Mouse (Mus musculus) C2C12 (cell line): ENCODE results near the gene Necab2. TPM values are rescaled to one million over a fixed set of nuclear protein-coding genes. Genes with fewer than 3 reads are reported as not detected.

Source experiments
- H3K27me3 ChIP-seq: one replicate; pipeline ENCODE4 v1.6.1; 2011; ENCODE audit not compliant: control insufficient read depth, insufficient read depth, insufficient read length
- H3K36me3 ChIP-seq: one replicate; pipeline ENCODE4 v1.6.1; 2011; ENCODE audit not compliant: control insufficient read depth, insufficient read depth
- H3K4me3 ChIP-seq: one replicate; pipeline ENCODE4 v1.5.1; 2011; ENCODE audit warnings: mild to moderate bottlenecking, control low read depth; ENCODE audit not compliant: poor library complexity, insufficient read depth, severe bottlenecking
- H3K79me2 ChIP-seq: one replicate; pipeline ENCODE4 v1.6.1; 2011; ENCODE audit not compliant: control insufficient read depth, insufficient read depth
- H3K79me3 ChIP-seq: one replicate; pipeline ENCODE4 v1.6.1; 2011; ENCODE audit warnings: low read depth, control low read depth
- H3ac ChIP-seq: one replicate; pipeline ENCODE3; 2011; ENCODE audit warnings: low read depth; ENCODE audit not compliant: control insufficient read depth, insufficient read length
- CEBPB ChIP-seq: IDR thresholded peaks from one replicate; pipeline ENCODE4 v1.6.1; 2011; ENCODE audit warnings: low read depth, mild to moderate bottlenecking, control low read depth, moderate library complexity
- CTCF ChIP-seq: IDR thresholded peaks from one replicate; pipeline ENCODE4 v1.5.1; 2011; ENCODE audit not compliant: control insufficient read depth, insufficient read depth, insufficient read length
- FOSL1 ChIP-seq: IDR thresholded peaks from one replicate; pipeline ENCODE4 v1.8.0; 2011; ENCODE audit warnings: mild to moderate bottlenecking, low read length; ENCODE audit not compliant: poor library complexity, insufficient read depth, severe bottlenecking
- MAX ChIP-seq: IDR thresholded peaks from one replicate; pipeline ENCODE4 v1.6.1; 2011; ENCODE audit warnings: mild to moderate bottlenecking, control low read depth
- MYOD1 ChIP-seq: IDR thresholded peaks from one replicate; pipeline ENCODE4 v1.6.1; 2011; ENCODE audit warnings: low read depth; ENCODE audit not compliant: control insufficient read depth, insufficient read length
- MYOG ChIP-seq: IDR thresholded peaks from one replicate; pipeline ENCODE4 v1.6.1; 2011; ENCODE audit not compliant: control insufficient read depth, insufficient read length; ENCODE audit errors: extremely low read depth
- USF1 ChIP-seq: IDR thresholded peaks from one replicate; pipeline ENCODE4 v1.6.1; 2011; ENCODE audit warnings: low read depth, mild to moderate bottlenecking, control low read depth, moderate library complexity
- polyA plus RNA-seq: library from polyadenylated mRNA; unstranded; fragments of >200 nt; fragmentation: generic; extraction: Trizol; gene quantifications from one replicate; pipeline ENCODE4 v1.2.1, GENCODE M21; 2012; ENCODE audit warnings: missing spikeins

The Necab2 gene
- polyA plus RNA-seq, 1 experiment = not detected

GRCm38 (mm10) chr8:119515767-119516166 lies 69.2 kb downstream of the Necab2 start:
- Histone ChIP-seq H3K36me3 (peaks cover 91% of the 10 kb centered on the region), H3K4me3 (no peak overlapping the region), H3K79me2 (no peaks in the 10 kb centered on the region), H3ac (no peak overlapping the region), H3K79me3 (no peaks in the 10 kb centered on the region), H3K27me3 (no peaks in the 10 kb centered on the region)
- TF ChIP-seq CTCF = no peak
- no peak for TF ChIP-seq CEBPB
- TF ChIP-seq USF1 = no peak
- TF ChIP-seq MYOG = no peak
- TF ChIP-seq FOSL1 = no peak

GRCm38 (mm10) chr8:119516674-119517073 lies 70.2 kb downstream of the Necab2 start:
- H3K36me3 ChIP-seq = peaks cover 95% of the 10 kb centered on the region
- H3ac ChIP-seq = no peak overlapping the region
- no peaks in the 10 kb centered on the region for H3K27me3 ChIP-seq
- H3K79me3 ChIP-seq = no peaks in the 10 kb centered on the region
- H3K4me3 ChIP-seq = no peak overlapping the region
- H3K79me2 ChIP-seq = no peaks in the 10 kb centered on the region
- TF ChIP-seq CTCF = no peak
- no peak for TF ChIP-seq USF1
- TF ChIP-seq MYOG = no peak
- no peak for TF ChIP-seq MAX
- no peak for TF ChIP-seq MYOD1
- no peak for TF ChIP-seq FOSL1
- TF ChIP-seq CEBPB = no peak

GRCm38 (mm10) chr8:119520102-119520501 lies 73.6 kb downstream of the Necab2 start:
- Histone ChIP-seq H3K79me2 (no peaks in the 10 kb centered on the region), H3K36me3 (peaks cover 93% of the 10 kb centered on the region), H3K79me3 (no peaks in the 10 kb centered on the region), H3K27me3 (no peaks in the 10 kb centered on the region), H3K4me3 (no peak overlapping the region), H3ac (no peak overlapping the region)
- TF ChIP-seq USF1 = no peak

Other genes with a start within 250 kb of the Necab2 start
- 135 TPM for gene Hsbp1, start 102.2 kb upstream of the Necab2 start, polyA plus RNA-seq
- 7.5 TPM for gene Mlycd, start 51.8 kb upstream of the Necab2 start, polyA plus RNA-seq
- 18.1 TPM for gene Osgin1, start 12.6 kb upstream of the Necab2 start, polyA plus RNA-seq
- gene Slc38a8, start 55.0 kb downstream of the Necab2 start, polyA plus RNA-seq = not detected
- 72.7 TPM for gene Mbtps1, start 112.0 kb downstream of the Necab2 start, polyA plus RNA-seq
- gene Hsdl1, start 128.5 kb downstream of the Necab2 start, polyA plus RNA-seq = 11.0 TPM
- 0.01 TPM for gene Dnaaf1, start 128.5 kb downstream of the Necab2 start, polyA plus RNA-seq
- 8.1 TPM for gene Taf1c, start 158.5 kb downstream of the Necab2 start, polyA plus RNA-seq
- not detected for gene Adad2, start 166.0 kb downstream of the Necab2 start, polyA plus RNA-seq
- gene Kcng4, start 189.0 kb downstream of the Necab2 start, polyA plus RNA-seq = not detected
- gene Wfdc1, start 219.6 kb downstream of the Necab2 start, polyA plus RNA-seq = not detected